Mouse (Mus musculus) kidney, adult 9 months (tissue): Measurements from ENCODE around the gene Ciao2a.
A peak's percentile ranks its signal among the peaks of the same experiment; 100 is the strongest.

ENCODE experiments used
- DNase-seq: peaks from one replicate; pipeline ENCODE4 v3.0.0; 2022

Ciao2a gene

DNA sequence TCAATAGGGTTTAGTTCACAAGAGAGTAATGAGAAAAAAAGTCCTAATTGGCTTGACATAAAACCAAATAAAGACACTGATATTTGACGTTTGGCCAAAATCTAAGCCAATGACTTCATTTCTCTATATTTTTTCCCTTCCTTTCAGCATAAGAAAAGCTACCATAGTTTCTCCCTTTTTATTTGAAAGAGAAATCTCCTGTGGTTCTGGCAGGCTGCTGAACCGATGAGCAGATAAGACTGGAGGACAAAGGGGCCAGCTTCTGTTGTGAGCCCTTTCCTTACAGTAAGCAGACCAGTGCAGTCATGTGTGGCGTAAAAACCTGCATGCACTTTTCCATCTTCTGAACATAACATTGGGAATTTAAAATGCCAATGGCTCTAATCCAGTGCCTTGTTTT is 5.5 kb upstream of the Ciao2a start:
- DNase-seq = no peak

DNA sequence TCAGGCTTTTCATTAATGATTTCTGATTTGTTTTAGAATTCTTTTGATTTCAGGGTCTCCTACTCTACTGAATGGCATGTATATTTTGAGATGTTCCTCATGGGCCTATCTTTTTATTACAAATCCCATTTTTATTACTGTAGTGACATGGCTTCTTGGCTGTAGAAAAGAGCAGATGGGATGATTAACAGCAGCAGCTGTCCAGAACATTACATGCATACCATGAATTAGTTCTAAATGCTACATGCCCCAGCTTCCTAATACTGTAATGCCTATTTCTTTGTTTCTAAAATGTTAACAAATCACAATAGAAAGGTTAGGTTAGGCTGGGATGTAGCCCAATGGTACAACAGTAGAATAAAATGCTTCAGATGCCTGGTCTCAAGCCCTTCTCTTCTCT is 5.0 kb upstream of the Ciao2a start:
- DNase-seq = no peak

DNA sequence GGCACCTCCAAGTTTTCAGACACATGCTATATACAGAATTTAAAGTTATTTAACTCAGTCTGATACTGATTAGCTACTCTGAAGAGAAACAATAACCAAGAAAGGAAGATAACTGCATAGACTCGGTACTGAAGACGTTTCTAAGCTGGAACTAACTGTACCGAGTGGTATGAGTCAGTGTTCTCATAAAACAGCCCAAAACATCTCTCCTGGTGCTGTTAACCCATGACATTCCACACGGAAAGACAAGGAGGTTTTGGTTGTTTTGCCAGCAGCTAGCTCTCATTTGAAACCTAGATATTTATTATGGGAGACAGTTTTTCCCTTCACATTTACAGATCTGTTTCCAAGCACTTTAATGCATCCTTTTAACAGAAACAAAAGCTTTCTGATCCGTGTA is 2.8 kb upstream of the Ciao2a start:
- no peak for DNase-seq

DNA sequence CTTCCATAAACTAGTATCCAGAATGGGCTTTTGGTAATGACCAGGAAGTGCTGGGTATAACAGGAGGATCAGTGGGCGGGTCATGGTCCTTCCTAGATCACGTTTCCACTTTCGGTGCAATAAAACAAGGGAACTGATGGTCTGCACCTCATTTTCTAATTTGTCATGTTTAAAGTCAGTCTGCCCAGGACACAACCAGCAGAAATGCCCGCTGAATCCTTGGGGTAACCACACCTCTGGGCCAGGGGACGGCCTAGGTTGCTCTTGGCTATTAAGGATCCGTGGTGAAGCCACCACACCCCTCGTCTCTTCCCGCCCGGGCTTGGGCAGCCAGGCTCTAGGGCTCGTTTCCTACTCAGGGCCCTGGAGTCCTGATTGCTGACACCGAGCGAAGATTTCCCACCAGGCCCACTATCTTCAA is 2.3 kb upstream of the Ciao2a start:
- DNase-seq = peak; percentile 44

DNA sequence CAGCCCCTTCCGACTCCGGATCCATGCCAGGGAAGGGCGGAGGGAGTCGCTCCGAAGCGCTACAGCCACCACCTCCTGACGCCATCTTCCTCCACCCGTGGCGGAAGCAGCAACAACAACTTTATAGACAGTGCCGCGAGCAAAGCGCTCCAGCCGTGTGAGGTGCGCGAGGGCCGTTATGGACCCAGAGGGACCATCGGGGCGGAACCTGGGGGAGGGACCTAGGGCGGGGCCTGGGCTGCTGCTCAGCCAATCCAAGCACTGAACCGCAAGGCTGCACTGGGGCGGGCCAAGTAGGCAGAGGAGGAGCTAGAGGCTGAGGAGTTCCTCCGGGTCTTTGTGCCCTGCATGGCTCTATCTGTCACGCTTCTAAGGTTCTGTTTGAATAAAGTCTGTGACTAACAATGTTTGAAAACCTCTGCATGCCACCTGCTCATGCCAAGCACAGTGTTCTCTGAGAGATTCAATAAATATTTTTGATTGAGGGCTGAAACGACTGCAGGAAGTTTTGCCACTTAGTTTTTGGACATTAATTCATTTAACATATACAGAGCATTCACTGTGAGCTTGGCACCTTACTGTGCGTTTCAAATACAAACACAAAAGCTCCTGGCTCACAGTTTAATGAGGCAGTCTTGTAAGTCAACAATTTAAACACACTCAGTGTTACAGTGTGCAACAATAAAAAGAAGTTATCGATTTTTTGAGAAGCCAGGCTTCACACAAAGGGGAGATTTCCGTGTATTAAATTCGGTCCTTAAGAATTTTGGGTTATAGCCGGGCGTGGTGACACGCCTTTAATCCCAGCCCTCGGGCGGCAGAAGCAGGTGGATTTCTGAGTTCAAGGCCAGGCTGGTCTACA is 1.5 kb upstream of the Ciao2a start:
- peak; percentile 99 for DNase-seq

DNA sequence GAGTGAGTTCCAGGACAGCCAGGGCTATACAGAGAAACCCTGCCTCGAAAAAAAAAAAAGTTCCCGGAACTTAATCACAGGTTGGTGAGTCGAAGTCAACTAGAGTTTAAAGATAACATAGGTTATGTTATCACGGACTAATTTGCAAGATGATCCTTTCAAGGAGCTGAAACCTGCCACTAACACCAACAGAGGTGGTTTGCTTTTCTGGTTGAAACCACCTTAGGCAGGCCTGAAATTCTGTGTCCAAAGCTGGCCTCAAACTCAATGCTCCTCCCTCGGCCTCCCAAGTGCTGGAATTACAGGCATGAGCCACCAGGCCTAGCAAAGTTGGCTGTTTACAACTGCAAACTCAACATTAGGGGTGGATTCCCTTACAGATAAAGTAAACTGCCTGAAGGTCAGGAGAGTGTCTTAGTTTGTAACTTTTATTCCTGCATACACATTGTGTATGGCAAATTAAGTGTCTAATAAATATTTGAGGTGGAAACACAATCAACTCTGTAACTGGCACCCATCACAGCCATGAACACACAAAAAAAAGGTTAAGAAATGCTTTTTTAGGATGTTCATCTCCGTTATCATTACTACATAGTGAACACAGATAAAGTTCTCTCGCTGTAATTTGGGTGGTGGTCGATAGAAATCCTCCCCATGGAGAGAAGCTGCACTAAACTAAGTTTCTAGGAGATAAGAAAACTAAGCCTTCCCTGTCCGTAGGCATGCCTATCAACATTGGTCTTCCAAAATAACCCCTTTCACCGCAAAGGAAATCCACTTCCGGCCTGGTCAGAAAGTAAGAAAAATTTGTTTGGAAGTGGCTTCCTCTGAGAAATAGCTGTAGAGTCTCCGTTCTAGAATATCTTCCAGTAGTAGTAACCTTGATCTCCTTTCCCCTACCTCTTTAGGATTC is 612 bp upstream of the Ciao2a start:
- DNase-seq = no peak

DNA sequence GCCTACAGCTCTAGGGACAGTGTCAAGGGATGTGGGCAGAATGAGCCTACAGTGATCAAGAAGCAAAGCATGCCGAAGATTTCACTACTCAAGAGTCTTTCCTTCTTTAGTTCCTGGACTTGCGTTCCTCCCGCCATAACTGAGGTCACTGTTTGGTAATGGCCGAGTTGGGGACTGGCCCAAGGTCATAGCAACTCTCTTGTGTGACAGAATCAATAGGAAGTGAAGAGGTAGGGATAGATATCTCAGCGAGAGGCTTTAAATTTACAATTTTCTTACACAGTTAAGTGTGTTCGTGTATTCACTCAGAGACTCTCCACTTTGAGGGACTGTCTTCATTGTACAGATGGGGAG is 759 bp downstream of the Ciao2a start:
- no peak for DNase-seq

DNA sequence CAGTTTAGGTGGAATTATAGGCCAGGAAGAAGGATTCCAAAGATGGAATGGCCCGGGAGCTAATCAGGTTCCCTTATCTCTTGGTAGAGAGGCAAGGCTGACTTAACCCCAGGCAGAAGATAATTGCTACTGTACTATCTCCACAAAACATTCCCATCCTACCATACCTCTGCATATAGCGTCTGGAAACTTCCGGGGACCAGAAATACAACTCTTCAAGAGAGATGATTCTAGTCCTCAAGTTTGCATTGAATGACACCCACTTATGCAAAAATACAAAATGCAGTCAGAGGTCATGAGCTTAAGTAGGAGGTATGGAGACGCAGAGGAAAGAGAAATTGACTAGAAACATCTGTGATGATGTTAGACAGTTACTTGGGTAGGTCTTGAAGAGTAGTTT is 1.5 kb downstream of the Ciao2a start:
- DNase-seq = no peak

DNA sequence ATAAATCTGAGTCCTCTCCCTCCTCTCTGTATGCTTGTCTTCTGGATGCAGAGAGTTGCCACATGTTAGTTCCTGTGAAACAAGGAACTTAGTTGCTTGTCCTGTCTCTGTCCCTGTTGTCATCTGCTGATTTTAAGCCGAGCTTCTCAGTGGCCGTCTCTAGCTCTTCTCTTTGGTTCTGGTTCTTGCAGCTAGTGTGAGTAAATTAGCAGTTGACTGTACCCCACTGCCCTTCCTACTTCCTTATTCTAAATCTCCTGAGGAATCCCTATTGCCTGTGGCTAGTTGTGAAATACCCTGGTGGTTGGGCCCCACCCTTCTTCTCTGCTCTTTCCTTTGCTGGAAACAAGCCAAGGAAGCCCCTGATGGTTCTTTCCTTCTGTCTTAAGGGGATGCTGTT is 5.1 kb downstream of the Ciao2a start:
- DNase-seq = no peak

DNA sequence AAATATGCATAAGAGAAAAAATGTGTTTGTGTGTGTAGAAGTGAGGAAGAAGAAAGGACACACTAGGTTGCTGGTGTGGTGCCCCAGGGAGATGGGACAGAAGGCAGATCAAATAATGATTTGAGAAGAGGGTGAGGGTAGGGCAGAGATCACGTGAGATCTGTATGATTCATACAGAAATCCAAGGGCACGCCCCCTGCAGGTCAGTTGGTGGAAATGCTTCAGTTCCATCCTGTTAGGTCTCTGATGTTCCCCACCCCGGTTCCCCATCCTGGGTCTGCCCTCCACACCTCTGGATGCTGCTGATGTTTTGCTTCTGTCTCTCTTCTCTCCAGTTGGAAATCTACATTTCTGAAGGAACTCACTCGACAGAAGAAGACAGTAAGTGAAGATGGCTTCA is 9.6 kb downstream of the Ciao2a start:
- DNase-seq = peak; percentile 22

DNA sequence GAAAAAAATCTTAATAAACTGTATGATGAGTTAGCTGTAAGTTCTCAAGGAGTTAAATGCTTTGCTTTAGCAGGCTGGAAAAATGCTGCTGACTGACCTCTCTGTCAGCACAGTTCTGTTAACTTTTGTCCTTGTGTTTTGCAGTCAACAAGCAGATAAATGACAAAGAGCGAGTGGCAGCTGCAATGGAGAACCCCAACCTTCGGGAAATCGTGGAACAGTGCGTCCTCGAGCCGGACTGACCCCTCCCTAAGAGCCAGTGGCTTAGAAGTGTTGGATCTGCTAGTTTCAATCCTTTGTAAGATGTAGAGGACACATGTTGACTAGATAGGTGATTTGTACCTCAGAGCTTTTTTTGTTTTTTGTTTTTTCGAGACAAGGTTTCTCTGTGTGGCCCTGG is 11.8 kb downstream of the Ciao2a start:
- no peak for DNase-seq

DNA sequence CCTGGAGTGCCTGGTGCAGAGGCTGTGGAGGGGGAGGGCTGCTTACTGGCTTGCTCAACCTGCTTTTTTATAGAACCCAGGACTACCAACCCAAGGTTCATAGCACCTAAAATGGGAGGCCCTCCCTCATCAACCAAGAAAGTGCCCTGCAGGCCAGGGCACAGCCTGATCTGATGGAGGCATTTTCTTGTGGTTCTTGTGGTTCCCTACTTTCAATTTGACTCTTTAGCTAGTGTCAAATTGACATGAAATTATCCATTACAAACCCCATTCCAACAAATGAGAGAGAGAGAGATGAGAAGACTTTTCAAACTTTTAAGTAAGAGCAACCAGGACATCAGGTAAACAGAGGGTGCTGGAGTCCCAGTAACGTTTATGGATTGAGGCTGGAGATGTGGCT is 15.9 kb downstream of the Ciao2a start:
- DNase-seq = no peak

DNA sequence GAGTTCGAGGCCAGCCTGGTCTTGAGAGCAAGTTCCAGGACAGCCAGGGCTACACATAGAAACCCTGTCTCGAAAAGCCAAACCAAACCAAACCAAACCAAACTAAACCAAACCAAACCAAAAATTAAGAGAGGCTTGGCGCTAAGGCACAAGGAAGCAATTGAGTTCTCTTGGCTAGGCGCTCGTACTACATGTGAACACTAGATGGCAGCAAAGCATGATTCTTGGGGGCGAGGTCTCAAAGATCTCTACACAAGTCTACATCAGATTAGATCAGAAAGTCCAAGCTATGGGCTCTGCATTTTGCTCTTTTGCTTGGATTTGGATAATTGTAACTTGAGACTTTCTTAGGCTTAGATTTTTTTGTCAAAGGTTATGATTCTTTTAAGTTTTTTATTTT is 17.8 kb downstream of the Ciao2a start:
- DNase-seq = peak; percentile 76

DNA sequence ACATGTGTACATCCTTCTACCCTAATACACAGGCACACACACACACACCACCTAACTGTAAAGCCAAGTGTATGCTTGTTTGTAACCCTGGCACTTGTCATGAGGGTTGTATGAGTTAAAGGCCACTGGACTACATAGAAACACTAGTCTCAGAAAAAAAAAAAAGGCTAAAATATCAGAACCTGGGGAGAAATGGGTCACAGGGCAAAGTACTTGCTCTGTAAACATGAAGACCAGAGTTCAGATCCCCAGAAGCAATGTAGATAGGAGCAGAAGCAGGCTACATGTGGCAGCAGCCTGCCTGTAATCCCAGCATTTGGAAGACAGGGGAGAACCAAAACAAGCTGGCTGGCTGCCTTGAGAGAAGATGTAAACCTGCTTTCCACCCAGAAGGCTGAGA is 19.7 kb downstream of the Ciao2a start:
- no peak for DNase-seq

DNA sequence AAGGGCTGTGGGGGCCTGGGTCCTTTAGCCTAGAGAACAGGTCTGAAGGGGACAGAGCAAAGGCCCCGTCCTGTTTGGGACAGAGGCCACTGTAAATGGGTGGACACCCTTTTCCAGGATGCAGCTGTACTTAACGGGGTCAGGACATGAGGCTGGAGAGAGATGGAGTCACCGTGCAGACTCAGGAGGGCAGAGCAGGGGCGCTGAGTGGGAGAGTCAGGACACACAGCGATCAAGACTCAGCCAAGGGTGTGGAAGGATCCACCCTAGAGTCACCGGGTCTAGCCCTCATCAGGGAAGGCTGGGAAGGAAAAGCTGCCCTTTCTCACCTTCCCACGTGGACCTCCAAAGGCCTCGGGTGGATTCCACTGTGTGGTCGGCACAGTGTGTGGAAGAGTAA is 25.6 kb downstream of the Ciao2a start:
- no peak for DNase-seq

DNA sequence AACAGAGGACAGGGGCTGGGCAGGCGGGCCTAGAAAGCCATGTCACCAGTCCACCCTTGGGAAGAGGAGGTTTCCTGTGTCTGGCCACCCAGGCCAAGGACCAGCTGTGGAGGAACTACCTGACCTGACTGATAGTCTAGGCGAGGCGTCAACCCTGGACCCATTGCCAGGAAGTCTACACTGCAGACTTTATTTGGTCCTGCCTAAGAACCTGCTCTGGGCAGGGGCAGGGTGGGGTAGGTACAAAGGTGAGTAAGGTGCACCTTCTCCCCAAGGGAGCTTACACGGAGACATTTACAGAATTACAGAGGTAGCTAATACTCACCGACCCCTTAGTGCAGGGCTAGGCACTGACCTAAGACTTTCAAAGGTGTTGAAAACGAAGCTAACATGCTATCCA is 27.2 kb downstream of the Ciao2a start:
- DNase-seq = no peak

DNA sequence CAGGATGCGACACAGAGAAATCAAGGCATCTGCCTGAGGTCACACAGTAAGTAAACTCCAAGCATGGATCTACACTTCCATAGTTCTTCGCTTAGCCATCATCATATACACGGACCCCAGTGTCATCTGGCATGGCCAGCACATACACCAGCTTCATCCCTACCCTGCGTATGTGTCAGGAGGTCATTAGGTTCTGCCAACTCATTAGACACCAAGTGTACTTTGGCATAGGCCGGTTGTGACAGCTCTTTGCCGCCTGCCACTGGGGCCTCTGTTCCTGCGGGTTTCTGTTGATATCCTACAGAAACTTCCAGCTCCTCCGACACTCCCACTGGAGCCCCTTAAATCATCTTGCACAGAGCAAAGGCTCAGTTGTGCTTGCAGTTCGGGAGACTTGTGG is 27.6 kb downstream of the Ciao2a start:
- no peak for DNase-seq

DNA sequence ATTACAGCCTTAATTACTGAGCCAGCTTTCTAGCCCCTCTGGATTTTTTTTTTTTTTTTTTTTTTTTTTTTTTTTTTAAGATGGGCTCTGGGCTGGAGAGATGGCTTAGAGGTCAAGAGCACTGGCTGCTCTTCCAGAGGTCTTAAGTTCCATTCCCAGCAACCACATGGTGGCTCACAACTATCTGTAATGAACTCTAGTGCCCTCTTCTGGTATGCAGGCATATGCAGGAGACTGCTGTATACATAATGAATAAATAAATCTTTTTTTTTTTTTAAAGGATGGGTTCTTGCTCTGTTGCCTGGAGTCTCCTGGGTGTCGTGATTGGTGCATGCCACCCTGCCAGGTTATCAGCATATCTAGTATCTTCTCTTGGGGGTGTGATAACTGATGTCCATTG is 29.1 kb downstream of the Ciao2a start:
- DNase-seq = no peak

DNA sequence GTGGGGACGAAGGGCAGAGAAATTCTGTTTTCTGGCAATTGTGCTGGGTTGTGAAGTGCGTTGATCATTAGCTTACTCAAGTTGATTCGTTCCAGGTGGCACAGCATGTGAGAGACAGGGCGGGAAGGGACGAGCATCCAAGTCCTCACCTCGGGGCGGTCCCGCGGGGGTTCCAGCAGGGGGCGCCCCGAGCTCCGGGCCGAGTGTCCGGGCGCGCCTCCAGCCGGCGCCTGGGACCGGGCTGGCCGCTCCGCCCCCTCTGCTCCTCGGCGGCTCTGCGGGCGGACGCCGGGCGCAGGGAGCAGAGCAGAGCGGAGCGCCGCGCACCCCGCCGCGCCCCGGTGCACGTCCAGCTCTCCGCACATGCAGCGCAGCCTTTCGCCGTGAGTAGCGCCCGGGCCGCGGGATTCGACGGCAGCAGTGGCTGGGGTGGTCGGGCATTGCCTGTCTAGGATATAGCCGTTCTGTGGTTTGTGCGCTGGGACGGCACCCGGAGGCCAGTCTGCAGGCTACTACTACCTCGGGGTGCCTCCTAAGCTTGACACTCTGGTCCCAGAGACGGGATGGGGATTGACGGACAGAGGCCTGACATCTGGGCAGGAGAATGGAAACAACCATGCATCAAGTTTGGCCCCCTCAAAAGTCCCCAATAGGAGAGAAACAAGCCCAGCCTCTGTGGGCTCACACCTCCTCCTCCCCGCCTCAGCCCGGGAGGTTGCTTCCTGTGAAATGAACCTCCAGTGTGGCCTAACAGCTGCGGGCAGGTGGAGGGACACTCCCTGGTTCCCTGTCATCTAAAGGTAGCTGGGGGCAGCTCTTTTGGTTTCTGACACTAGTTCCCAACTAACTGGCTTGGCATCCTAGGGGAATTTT is 31.8 kb downstream of the Ciao2a start, which contains the start of gene Dapk2:
Gene Dapk2 (plus strand): TSS at position 266 of the 873 bp plus-strand sequence.
- peak; percentile 92 for DNase-seq

DNA sequence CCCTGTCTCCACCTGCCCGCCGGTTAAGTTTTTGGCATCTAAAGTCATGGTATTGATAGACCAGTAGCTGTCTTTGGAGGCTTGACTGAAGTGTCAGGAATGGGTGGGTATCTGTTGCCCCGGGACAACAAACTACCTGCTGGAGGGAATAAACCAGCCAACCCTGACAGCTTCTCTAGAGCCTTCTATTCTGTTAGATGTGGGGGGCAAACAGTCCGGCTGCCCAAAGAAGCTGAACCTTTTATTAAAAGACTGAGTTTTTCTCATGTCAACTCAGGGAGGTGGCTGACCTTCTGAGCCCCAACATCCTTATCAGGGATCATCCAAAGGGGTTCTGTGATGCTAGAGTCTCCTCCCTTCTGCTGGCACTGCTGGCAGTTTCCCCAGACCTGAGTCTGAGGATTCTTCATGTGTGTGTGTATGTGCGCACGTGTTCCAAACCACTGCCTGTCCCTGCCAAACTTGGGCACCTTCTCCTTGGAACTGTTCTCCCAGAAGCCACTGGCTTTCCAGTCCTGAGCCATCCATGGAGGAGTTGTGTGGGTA is 32.5 kb downstream of the Ciao2a start:
- DNase-seq = no peak

DNA sequence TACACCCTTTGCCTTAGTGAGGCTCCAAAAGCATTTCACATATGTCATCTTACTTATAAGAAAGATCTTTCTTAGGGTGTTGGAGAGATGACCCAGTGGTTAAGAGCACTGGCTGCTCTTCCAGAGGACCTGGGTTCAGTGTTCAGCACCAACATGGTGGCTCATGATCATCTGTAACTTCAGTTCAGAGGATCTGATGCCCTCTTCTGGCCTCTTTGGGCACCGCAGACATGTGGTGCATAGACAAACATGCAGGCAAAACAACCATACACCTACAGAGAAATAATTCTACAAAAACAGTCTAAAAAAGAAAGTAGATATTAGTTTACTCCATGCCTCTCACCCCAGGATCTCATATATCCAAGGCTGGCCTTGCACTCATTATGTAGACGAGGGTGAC is 33.7 kb downstream of the Ciao2a start:
- DNase-seq = no peak

DNA sequence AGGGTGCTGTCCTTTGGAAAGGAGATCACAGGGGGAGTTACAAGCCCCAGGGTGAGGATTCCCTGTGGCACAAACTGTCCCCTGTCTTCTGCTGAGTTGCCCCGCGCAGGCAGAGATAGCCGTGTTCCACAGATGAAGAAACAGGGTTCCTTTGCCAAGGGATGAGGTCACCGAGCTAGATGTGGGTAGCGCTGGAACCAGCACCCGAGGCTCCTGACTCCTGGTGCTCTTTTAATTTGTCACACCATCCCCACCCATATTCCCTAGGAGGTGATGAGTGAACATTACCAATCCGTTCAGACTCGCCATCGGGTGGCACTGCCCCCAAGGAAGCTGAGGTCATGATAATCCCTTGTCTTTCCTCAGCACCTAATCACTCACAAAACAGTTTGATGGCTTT is 36.6 kb downstream of the Ciao2a start:
- no peak for DNase-seq

DNA sequence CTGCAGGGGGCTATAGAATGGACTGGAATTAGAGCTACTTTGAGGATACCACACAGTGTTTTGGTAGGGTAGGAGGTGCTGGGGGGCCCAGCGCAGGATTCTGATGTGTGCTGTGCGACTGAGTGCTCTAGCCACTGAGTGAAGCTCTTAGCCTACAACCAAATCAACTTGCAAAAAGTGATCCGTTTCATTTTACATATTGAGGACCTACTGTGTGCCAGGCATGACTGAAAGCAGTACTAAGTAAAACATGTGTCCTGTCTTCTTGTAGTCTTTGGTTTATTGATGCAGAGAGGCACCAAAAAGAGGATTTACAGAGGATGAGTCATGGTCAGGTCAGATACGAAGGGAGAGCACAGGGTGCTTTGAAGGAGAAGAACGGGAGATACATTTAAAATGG is 40.8 kb downstream of the Ciao2a start:
- no peak for DNase-seq
